Mouse (Mus musculus) midbrain, embryonic 15.5 days (tissue): ENCODE measurements at regions not wholly inside any gene's neighbourhood (a gene's known extent, or its start where the extent isn't known, plus 50 kb on each side); places are given as distances from the start of the nearest gene placed in this dataset.

Source experiments
- ATAC-seq: fragments of 200-750 bp; cut with Nextera tagmentation; replicated peaks from 2 replicates; pipeline ENCODE4 v1.8.0; 2017; ENCODE audit warnings: moderate TSS enrichment
- H3K27ac ChIP-seq: fragments of 300-500 bp; sonication (generic); 2 replicates; pipeline ENCODE4 v1.5.1; 2015; ENCODE audit warnings: mild to moderate bottlenecking, inconsistent platforms
- H3K27me3 ChIP-seq: fragments of 300-500 bp; sonication (generic); replicated peaks from 2 replicates; pipeline ENCODE4 v1.6.1; 2015; ENCODE audit warnings: inconsistent platforms
- H3K36me3 ChIP-seq: fragments of 300-500 bp; sonication (generic); replicated peaks from 2 replicates; pipeline ENCODE4 v1.6.1; 2015; ENCODE audit warnings: inconsistent platforms
- H3K4me1 ChIP-seq: fragments of 300-500 bp; sonication (generic); 2 replicates; pipeline ENCODE4 v1.6.1; 2015; ENCODE audit warnings: inconsistent platforms
- H3K4me2 ChIP-seq: fragments of 300-500 bp; sonication (generic); 2 replicates; pipeline ENCODE4 v1.6.1; 2015; ENCODE audit warnings: inconsistent platforms, mild to moderate bottlenecking, moderate library complexity
- H3K4me3 ChIP-seq: fragments of 300-500 bp; sonication (generic); 2 replicates; pipeline ENCODE4 v1.5.1; 2015; ENCODE audit warnings: mild to moderate bottlenecking, inconsistent platforms
- H3K9ac ChIP-seq: fragments of 300-500 bp; sonication (generic); 2 replicates; pipeline ENCODE4 v1.6.1; 2015; ENCODE audit warnings: mild to moderate bottlenecking, inconsistent platforms
- H3K9me3 ChIP-seq: fragments of 300-500 bp; sonication (generic); 2 replicates; pipeline ENCODE4 v1.6.1; 2016; ENCODE audit warnings: inconsistent platforms
- WGBS: fragments of 180-500 bp; shearing (Covaris S2); methylation state at CpG from one replicate; pipeline ENCODE4 v1.1.7; 2015; ENCODE audit warnings: mixed read lengths; 5-methylcytosine and 5-hydroxymethylcytosine counted together

- ATAC-seq, result no peak
- H3K27me3 ChIP-seq, result no peaks in the 10 kb centered on the region
- WGBS, result 47% methylated on average over 7 of the region's 7 CpGs
- H3K9ac ChIP-seq, result no peak overlapping the region
- H3K4me3 ChIP-seq, result no peak overlapping the region
- H3K27ac ChIP-seq, result no peak overlapping the region
- H3K36me3 ChIP-seq, result no peaks in the 10 kb centered on the region
- no peak overlapping the region for H3K4me2 ChIP-seq
- H3K4me1 ChIP-seq, result peaks cover 12% of the 10 kb centered on the region
- H3K9me3 ChIP-seq, result peaks cover 2% of the 10 kb centered on the region; the same call in 1 of the 2 replicates
Observed at GRCm38 (mm10) chr4:127423855-127424254, 65.9 kb upstream of the Gjb5 start.

GRCm38 (mm10) chr4:127421927-127422450 lies 64.0 kb upstream of the Gjb5 start:
- H3K9ac ChIP-seq, result no peak overlapping the region
- H3K4me2 ChIP-seq, result no peak overlapping the region
- ATAC-seq, result no peak
- H3K36me3 ChIP-seq, result no peaks in the 10 kb centered on the region
- no peak overlapping the region for H3K4me3 ChIP-seq
- no peak overlapping the region for H3K27ac ChIP-seq
- WGBS, result 81% methylated on average over 6 of the region's 6 CpGs
- H3K9me3 ChIP-seq, result no peaks in the 10 kb centered on the region
- no peaks in the 10 kb centered on the region for H3K27me3 ChIP-seq
- H3K4me1 ChIP-seq, result peaks cover 22% of the 10 kb centered on the region

GRCm38 (mm10) chr4:127421129-127421528 lies 63.1 kb upstream of the Gjb5 start:
- H3K36me3 ChIP-seq, result no peaks in the 10 kb centered on the region
- WGBS, result 83% methylated on average over 5 of the region's 5 CpGs
- no peak for ATAC-seq
- H3K27ac ChIP-seq, result no peak overlapping the region
- no peak overlapping the region for H3K9ac ChIP-seq
- H3K4me2 ChIP-seq, result no peak overlapping the region
- no peak overlapping the region for H3K4me3 ChIP-seq
- H3K27me3 ChIP-seq, result no peaks in the 10 kb centered on the region
- H3K4me1 ChIP-seq, result peaks cover 22% of the 10 kb centered on the region
- no peaks in the 10 kb centered on the region for H3K9me3 ChIP-seq

- no peak overlapping the region for H3K4me3 ChIP-seq
- no peak for ATAC-seq
- peaks cover 22% of the 10 kb centered on the region for H3K4me1 ChIP-seq
- no peaks in the 10 kb centered on the region for H3K9me3 ChIP-seq
- H3K9ac ChIP-seq, result no peak overlapping the region
- H3K27me3 ChIP-seq, result no peaks in the 10 kb centered on the region
- 27% methylated on average over 8 of the region's 8 CpGs for WGBS
- peak overlapping the region; percentile 75 for H3K27ac ChIP-seq
- no peaks in the 10 kb centered on the region for H3K36me3 ChIP-seq
- H3K4me2 ChIP-seq, result peak overlapping the region; percentile 21
Observed at GRCm38 (mm10) chr4:127419786-127420120, 61.8 kb upstream of the Gjb5 start.

- WGBS, result 17% methylated on average over 22 of the region's 22 CpGs
- H3K9ac ChIP-seq, result no peak overlapping the region
- H3K27me3 ChIP-seq, result no peaks in the 10 kb centered on the region
- no peak overlapping the region for H3K4me3 ChIP-seq
- peaks cover 22% of the 10 kb centered on the region for H3K4me1 ChIP-seq
- no peaks in the 10 kb centered on the region for H3K9me3 ChIP-seq
- H3K4me2 ChIP-seq, result peak overlapping the region; percentile 21
- peak overlapping the region; percentile 75 for H3K27ac ChIP-seq
- peak; percentile 83 for ATAC-seq
- no peaks in the 10 kb centered on the region for H3K36me3 ChIP-seq
Observed at GRCm38 (mm10) chr4:127419062-127419785, 61.2 kb upstream of the Gjb5 start.

GRCm38 (mm10) chr4:127416906-127417305 lies 58.9 kb upstream of the Gjb5 start:
- H3K27ac ChIP-seq, result peak overlapping the region; percentile 8; the same call in 1 of the 2 replicates
- no peak overlapping the region for H3K4me2 ChIP-seq
- H3K27me3 ChIP-seq, result no peaks in the 10 kb centered on the region
- H3K9me3 ChIP-seq, result no peaks in the 10 kb centered on the region
- H3K9ac ChIP-seq, result no peak overlapping the region
- ATAC-seq, result no peak
- no peaks in the 10 kb centered on the region for H3K36me3 ChIP-seq
- no peak overlapping the region for H3K4me3 ChIP-seq
- H3K4me1 ChIP-seq, result peaks cover 22% of the 10 kb centered on the region
- 39% methylated on average over 7 of the region's 7 CpGs for WGBS

- Histone ChIP-seq H3K27ac (no peak overlapping the region), H3K4me3 (no peak overlapping the region), H3K27me3 (no peaks in the 10 kb centered on the region), H3K36me3 (no peaks in the 10 kb centered on the region), H3K4me1 (peaks cover 19% of the 10 kb centered on the region), H3K9ac (no peak overlapping the region), H3K4me2 (no peak overlapping the region), H3K9me3 (no peaks in the 10 kb centered on the region)
- no peak for ATAC-seq
- WGBS, result 35% methylated on average over 14 of the region's 14 CpGs
Observed at GRCm38 (mm10) chr4:127413997-127414964, 56.3 kb upstream of the Gjb5 start.
